Mouse (Mus musculus): ENCODE results near the gene Taf5l. TPM values are rescaled to one million over a fixed set of nuclear protein-coding genes. Genes with fewer than 3 reads are reported as not detected.
A peak's percentile ranks its signal among the peaks of the same experiment; 100 is the strongest.
"Not testable (repeated sequence)": the region's sequence is repeated elsewhere in the genome, so short reads cannot be mapped to it uniquely, and the experiment has no call there.

Taf5l gene
- polyA plus RNA-seq, 1 experiment from 2014 or later, result 23.6 TPM

GRCm38 (mm10) chr8:123980239-123980638 is 41.0 kb downstream of the Taf5l start:
- Histone ChIP-seq H3K4me3 (no peak overlapping the region), H3K9me3 (no peaks in the 10 kb centered on the region), H3K9ac (0 out of 2 replicates have a peak overlapping the region, but pooled peaks have one; percentile 35), H3K36me3 (no peaks in the 10 kb centered on the region), H3K4me1 (replicated peaks) (peaks cover 27% of the 10 kb centered on the region), H3K27me3 (no peaks in the 10 kb centered on the region), H3K4me2 (peak overlapping the region; percentile 92), H3K27ac (no peak overlapping the region)
- no peak for ATAC-seq (ENCODE audit: low FRiP score)
- WGBS, result 71% methylated on average over 4 of the region's 4 CpGs

- WGBS, result 89% methylated on average over 8 of the region's 8 CpGs
- H3K4me3 ChIP-seq, result no peak overlapping the region
- no peaks in the 10 kb centered on the region for H3K9me3 ChIP-seq
- no peaks in the 10 kb centered on the region for H3K36me3 ChIP-seq
- H3K27me3 ChIP-seq, result no peaks in the 10 kb centered on the region
- ATAC-seq (ENCODE audit: low FRiP score), result no peak
- H3K27ac ChIP-seq, result no peak overlapping the region
- peaks cover 27% of the 10 kb centered on the region for H3K4me1 ChIP-seq (replicated peaks)
- 0 out of 2 replicates have a peak overlapping the region, but pooled peaks have one; percentile 19 for H3K9ac ChIP-seq
- H3K4me2 ChIP-seq, result no peak overlapping the region
Observed at GRCm38 (mm10) chr8:123978926-123979325, 42.3 kb downstream of the Taf5l start.

- Histone ChIP-seq H3K4me3 (no peak overlapping the region), H3K36me3 (no peaks in the 10 kb centered on the region), H3K27me3 (no peaks in the 10 kb centered on the region), H3K4me2 (no peak overlapping the region), H3K27ac (no peak overlapping the region), H3K9ac (peak overlapping the region; percentile 19; the same call in 1 of the 2 replicates), H3K9me3 (no peaks in the 10 kb centered on the region), H3K4me1 (replicated peaks) (peaks cover 25% of the 10 kb centered on the region)
- WGBS, result 73% methylated on average over 14 of the region's 14 CpGs
- no peak for ATAC-seq (ENCODE audit: low FRiP score)
Observed at GRCm38 (mm10) chr8:123978166-123978838, 42.9 kb downstream of the Taf5l start.

- H3K4me1 ChIP-seq (replicated peaks), result peaks cover 22% of the 10 kb centered on the region
- no peak overlapping the region for H3K27ac ChIP-seq
- no peaks in the 10 kb centered on the region for H3K27me3 ChIP-seq
- H3K9me3 ChIP-seq, result no peaks in the 10 kb centered on the region
- ATAC-seq (ENCODE audit: low FRiP score), result no peak
- no peak overlapping the region for H3K9ac ChIP-seq
- no peaks in the 10 kb centered on the region for H3K36me3 ChIP-seq
- H3K4me3 ChIP-seq, result no peak overlapping the region
- no peak overlapping the region for H3K4me2 ChIP-seq
- WGBS, result 92% methylated on average over 4 of the region's 4 CpGs
Observed at GRCm38 (mm10) chr8:123977499-123977898, 43.7 kb downstream of the Taf5l start.

- H3K9me3 ChIP-seq, result no peaks in the 10 kb centered on the region
- 85% methylated on average over 1 of the region's 1 CpGs for WGBS
- no peak for ATAC-seq (ENCODE audit: low FRiP score)
- no peaks in the 10 kb centered on the region for H3K4me1 ChIP-seq (replicated peaks)
- no peak overlapping the region for H3K4me3 ChIP-seq
- no peak overlapping the region for H3K4me2 ChIP-seq
- H3K36me3 ChIP-seq, result peaks cover 13% of the 10 kb centered on the region
- H3K27ac ChIP-seq, result no peak overlapping the region
- no peak overlapping the region for H3K9ac ChIP-seq
- H3K27me3 ChIP-seq, result no peaks in the 10 kb centered on the region
Observed at GRCm38 (mm10) chr8:123973495-123973894, 47.7 kb downstream of the Taf5l start.

GRCm38 (mm10) chr8:123966896-123967295 is 54.3 kb downstream of the Taf5l start:
- Histone ChIP-seq H3K36me3 (peaks cover 52% of the 10 kb centered on the region), H3K4me1 (replicated peaks) (no peaks in the 10 kb centered on the region)
- 65% methylated on average over 2 of the region's 2 CpGs for WGBS

GRCm38 (mm10) chr8:123961371-123961770 is 59.8 kb downstream of the Taf5l start:
- ATAC-seq (ENCODE audit: low FRiP score), result no peak

More at GRCm38 (mm10) chr8:123966896-123967295, 54.3 kb downstream of the Taf5l start:
- Histone ChIP-seq H3K27me3 (no peaks in the 10 kb centered on the region), H3K27ac (no peak overlapping the region), H3K9me3 (no peaks in the 10 kb centered on the region), H3K4me3 (no peak overlapping the region), H3K4me2 (no peak overlapping the region), H3K9ac (no peak overlapping the region)
- ATAC-seq (ENCODE audit: low FRiP score), result no peak

GRCm38 (mm10) chr8:123960556-123960955 is 60.6 kb downstream of the Taf5l start:
- H3K4me3 ChIP-seq, result not testable (repeated sequence)

More at GRCm38 (mm10) chr8:123961371-123961770, 59.8 kb downstream of the Taf5l start:
- H3K4me1 ChIP-seq (replicated peaks), result no peaks in the 10 kb centered on the region
- no peak overlapping the region for H3K27ac ChIP-seq
- H3K27me3 ChIP-seq, result no peaks in the 10 kb centered on the region
- no peak overlapping the region for H3K4me2 ChIP-seq
- H3K36me3 ChIP-seq, result peaks cover 78% of the 10 kb centered on the region
- WGBS, result 93% methylated on average over 1 of the region's 1 CpGs
- no peaks in the 10 kb centered on the region for H3K9me3 ChIP-seq
- H3K9ac ChIP-seq, result no peak overlapping the region
- no peak overlapping the region for H3K4me3 ChIP-seq

GRCm38 (mm10) chr8:123960056-123960455 is 61.1 kb downstream of the Taf5l start:
- ATAC-seq (ENCODE audit: low FRiP score), result no peak
- Histone ChIP-seq H3K4me1 (replicated peaks) (no peaks in the 10 kb centered on the region), H3K9ac (no peak overlapping the region), H3K27ac (no peak overlapping the region), H3K36me3 (peaks cover 75% of the 10 kb centered on the region), H3K4me2 (no peak overlapping the region), H3K9me3 (no peaks in the 10 kb centered on the region), H3K4me3 (no peak overlapping the region), H3K27me3 (no peaks in the 10 kb centered on the region)
- 86% methylated on average over 9 of the region's 9 CpGs for WGBS

More at GRCm38 (mm10) chr8:123960556-123960955, 60.6 kb downstream of the Taf5l start:
- H3K27me3 ChIP-seq; ATAC-seq (ENCODE audit: low FRiP score); H3K4me1 ChIP-seq (replicated peaks); H3K27ac ChIP-seq; H3K9ac ChIP-seq; H3K9me3 ChIP-seq; H3K4me2 ChIP-seq: not testable (repeated sequence)
- WGBS, result 82% methylated on average over 5 of the region's 5 CpGs
- peaks cover 72% of the 10 kb centered on the region for H3K36me3 ChIP-seq

- WGBS, result 94% methylated on average over 6 of the region's 6 CpGs
- H3K9me3 ChIP-seq, result no peaks in the 10 kb centered on the region
- no peak overlapping the region for H3K4me2 ChIP-seq
- H3K9ac ChIP-seq, result no peak overlapping the region
- no peak overlapping the region for H3K4me3 ChIP-seq
- ATAC-seq (ENCODE audit: low FRiP score), result no peak
- H3K27me3 ChIP-seq, result no peaks in the 10 kb centered on the region
- peaks cover 76% of the 10 kb centered on the region for H3K36me3 ChIP-seq
- H3K4me1 ChIP-seq (replicated peaks), result no peaks in the 10 kb centered on the region
- H3K27ac ChIP-seq, result no peak overlapping the region
Observed at GRCm38 (mm10) chr8:123959473-123959872, 61.7 kb downstream of the Taf5l start.

GRCm38 (mm10) chr8:123958130-123958529 is 63.1 kb downstream of the Taf5l start:
- peaks cover 77% of the 10 kb centered on the region for H3K36me3 ChIP-seq
- no peak for ATAC-seq (ENCODE audit: low FRiP score)

GRCm38 (mm10) chr8:123954246-123954645 is 67.0 kb downstream of the Taf5l start:
- Histone ChIP-seq H3K4me3 (no peak overlapping the region), H3K27me3 (no peaks in the 10 kb centered on the region), H3K4me2 (no peak overlapping the region), H3K9ac (no peak overlapping the region), H3K9me3 (no peaks in the 10 kb centered on the region), H3K36me3 (peaks cover 53% of the 10 kb centered on the region), H3K4me1 (replicated peaks) (peaks cover 8% of the 10 kb centered on the region), H3K27ac (no peak overlapping the region)
- whole genome bisulfite sequencing, result 95% methylated on average over 8 of the region's 8 CpGs
- no peak for ATAC-seq (ENCODE audit: low FRiP score)

More at GRCm38 (mm10) chr8:123958130-123958529, 63.1 kb downstream of the Taf5l start:
- Histone ChIP-seq H3K4me1 (replicated peaks) (no peaks in the 10 kb centered on the region), H3K9ac (no peak overlapping the region), H3K9me3 (no peaks in the 10 kb centered on the region), H3K27me3 (no peaks in the 10 kb centered on the region), H3K4me3 (no peak overlapping the region), H3K4me2 (no peak overlapping the region), H3K27ac (no peak overlapping the region)
- 77% methylated on average over 17 of the region's 17 CpGs for WGBS

- peaks cover 9% of the 10 kb centered on the region for H3K4me1 ChIP-seq (replicated peaks)
- WGBS, result 90% methylated on average over 8 of the region's 8 CpGs
- H3K27ac ChIP-seq, result no peak overlapping the region
- H3K9ac ChIP-seq, result no peak overlapping the region
- H3K36me3 ChIP-seq, result peaks cover 48% of the 10 kb centered on the region
- ATAC-seq (ENCODE audit: low FRiP score), result no peak
- H3K27me3 ChIP-seq, result no peaks in the 10 kb centered on the region
- H3K9me3 ChIP-seq, result no peaks in the 10 kb centered on the region
- H3K4me2 ChIP-seq, result no peak overlapping the region
- no peak overlapping the region for H3K4me3 ChIP-seq
Observed at GRCm38 (mm10) chr8:123953686-123954085, 67.5 kb downstream of the Taf5l start.

Data from hindbrain, embryonic 13.5 days (tissue).